Mouse (Mus musculus): ENCODE data around the gene Gk5. TPM values are rescaled to one million over a fixed set of nuclear protein-coding genes. Genes with fewer than 3 reads are reported as not detected.
A peak's percentile ranks its signal among the peaks of the same experiment; 100 is the strongest.
"Not testable (repeated sequence)": the region's sequence is repeated elsewhere in the genome, so short reads cannot be mapped to it uniquely, and the experiment has no call there.

Gk5 gene
- 1 to 10 TPM; 3.5 to 5.0 TPM for total RNA-seq (2021)

- DNase-seq (ENCODE audit: low spot score in 2 of 2), result peak; percentile 92 to 95
- intact Hi-C loops (cut with DNase I), result loop anchor here (1.0 kb wide), 1 partner anchor 165 kb away; the partner anchor contains the start of gene Xrn1
These were observed at the start of gene Gk5 for GRCm38 (mm10) chr9:96118861-96119772. Gene Gk5, plus strand, starts transcription at chr9:96119362.

DNA sequence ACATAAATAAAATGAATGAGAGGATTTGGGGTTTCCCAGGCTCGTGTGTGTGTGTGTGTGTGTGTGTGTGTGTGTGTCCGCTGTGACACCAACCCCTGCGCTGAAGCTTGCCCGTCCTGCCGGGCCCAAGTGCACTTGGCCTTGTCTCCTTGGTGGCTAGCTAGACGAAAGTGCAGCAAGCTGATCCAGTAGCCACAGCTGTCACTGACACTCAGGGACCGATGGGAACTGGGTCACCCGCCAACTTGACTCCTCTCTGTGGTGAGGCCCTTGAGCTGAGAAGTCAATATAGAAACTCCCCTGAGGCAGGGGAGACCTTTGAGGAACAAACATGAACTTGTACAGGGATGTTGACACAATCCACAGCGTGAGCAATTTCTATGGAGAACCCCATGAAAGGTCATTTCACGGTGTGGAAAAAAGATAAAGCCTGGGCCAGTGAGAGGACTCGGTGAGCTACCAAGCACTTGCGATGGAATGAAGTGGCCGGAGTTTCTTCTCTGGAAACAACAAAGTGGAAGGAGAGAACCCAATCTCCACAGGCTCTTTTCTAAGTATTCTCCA, 40.3 kb upstream of the Gk5 start:
- intact Hi-C loops (cut with DNase I), result no loop called here
- DNase-seq (ENCODE audit: low spot score in 2 of 2), result no peak

DNA sequence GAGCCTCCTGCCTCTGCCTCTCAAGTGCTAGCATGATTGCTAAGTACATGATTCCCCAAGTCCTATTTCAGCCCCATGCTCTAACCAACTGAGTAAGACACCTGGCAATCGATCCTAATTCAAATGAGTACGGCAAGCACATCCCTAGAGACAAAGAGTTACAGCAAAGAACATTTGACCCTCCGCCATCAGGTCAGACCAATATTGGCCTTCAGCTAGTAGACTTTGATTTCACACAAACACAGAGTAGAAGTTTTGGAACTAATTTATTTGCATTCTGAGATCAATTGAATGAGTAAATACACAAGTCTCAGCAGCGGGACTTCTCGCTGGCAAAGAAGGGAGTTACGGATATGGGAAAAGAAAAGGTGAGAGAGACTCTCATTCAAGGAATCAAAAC, 33.9 kb upstream of the Gk5 start:
- no peak for DNase-seq (ENCODE audit: low spot score in 2 of 2)
- intact Hi-C loops (cut with DNase I), result no loop called here

GRCm38 (mm10) chr9:96087671-96088070, 31.5 kb upstream of the Gk5 start:
- intact Hi-C loops (cut with DNase I), result no loop called here
- DNase-seq (ENCODE audit: low spot score in 2 of 2), result no peak

DNA sequence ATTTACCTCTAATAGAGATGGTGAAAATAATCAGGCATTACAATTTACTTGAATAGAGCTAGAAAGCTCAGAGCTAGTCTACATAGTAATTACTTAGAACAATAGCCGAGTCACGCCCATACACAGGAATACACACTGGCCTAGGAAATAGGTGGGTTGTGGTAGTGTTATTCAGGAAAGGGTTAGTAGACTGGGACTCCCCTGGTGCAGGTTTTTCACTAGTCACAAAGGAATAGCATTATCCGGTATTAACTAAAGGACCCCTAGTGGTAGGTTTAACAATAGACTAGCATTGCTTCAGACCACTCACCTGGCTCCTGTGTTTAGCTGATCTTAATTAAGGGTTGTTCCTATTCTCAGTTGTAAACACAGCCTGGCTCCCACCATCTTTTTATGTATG, 30.7 kb upstream of the Gk5 start:
- intact Hi-C loops (cut with DNase I); DNase-seq (ENCODE audit: low spot score in 2 of 2): not testable (repeated sequence)

DNA sequence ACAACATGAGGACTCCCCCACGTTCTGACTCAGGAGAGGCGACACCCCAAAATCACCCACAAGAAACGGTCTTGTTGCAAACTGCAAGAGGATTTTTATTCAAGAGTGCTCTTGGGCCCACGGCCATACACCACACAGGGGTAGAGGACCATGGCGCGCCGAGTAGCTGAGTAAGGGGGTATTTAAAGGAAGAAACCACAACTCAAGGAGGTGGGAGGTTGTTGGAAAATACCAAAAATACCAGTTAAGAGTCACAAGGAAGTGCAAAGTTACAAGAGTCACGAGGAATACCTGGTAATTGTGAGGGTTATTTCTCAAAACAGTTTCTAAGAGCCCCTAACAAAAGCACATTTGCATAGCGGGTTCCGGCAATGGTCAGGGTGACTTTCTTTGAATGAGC, 26.5 kb upstream of the Gk5 start:
- DNase-seq (ENCODE audit: low spot score in 2 of 2); intact Hi-C loops (cut with DNase I): not testable (repeated sequence)

GRCm38 (mm10) chr9:96093221-96093620, 25.9 kb upstream of the Gk5 start:
- no peak for DNase-seq (ENCODE audit: low spot score in 2 of 2)
- intact Hi-C loops (cut with DNase I), result no loop called here

DNA sequence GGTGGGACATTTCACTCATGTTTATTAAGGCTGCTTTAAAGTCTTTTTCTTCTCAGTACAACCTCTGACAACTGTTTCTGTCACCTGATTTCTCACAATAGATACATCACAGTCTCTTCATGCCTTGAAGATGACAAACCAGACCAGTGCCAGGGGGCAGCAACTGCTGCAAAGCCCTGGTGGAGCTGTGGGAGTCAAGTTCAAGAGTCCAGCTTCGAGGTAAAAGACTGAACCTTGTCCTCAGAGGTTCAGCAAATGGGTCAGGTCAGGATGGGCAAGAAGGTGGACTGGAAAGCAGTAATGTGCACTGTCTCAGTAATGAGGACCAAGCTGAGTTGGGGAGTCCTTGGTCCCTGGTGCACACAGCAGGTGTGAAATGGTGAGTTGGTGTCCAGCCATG, 24.8 kb upstream of the Gk5 start:
- intact Hi-C loops (cut with DNase I), result no loop called here
- no peak for DNase-seq (ENCODE audit: low spot score in 2 of 2)

DNA sequence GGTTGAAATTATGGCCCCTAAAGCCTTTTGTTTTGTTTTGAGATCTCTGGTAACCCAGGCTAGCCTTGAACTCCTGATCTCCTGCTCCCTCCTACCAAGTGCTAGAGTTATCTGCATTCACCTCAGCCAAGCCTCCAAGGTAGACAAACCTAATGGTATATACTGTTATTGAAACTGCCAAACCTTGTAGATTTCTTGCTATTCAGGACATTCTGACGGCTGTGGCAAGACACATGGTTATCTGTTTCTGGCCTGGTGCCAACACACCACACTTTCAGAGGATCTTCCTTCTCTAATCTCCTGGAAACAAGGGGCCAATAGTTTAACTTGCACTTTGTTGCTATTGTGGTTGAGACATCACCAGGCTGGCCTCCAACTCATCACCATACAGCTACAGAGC, 24.0 kb upstream of the Gk5 start:
- intact Hi-C loops (cut with DNase I), result no loop called here
- no peak for DNase-seq (ENCODE audit: low spot score in 2 of 2)

DNA sequence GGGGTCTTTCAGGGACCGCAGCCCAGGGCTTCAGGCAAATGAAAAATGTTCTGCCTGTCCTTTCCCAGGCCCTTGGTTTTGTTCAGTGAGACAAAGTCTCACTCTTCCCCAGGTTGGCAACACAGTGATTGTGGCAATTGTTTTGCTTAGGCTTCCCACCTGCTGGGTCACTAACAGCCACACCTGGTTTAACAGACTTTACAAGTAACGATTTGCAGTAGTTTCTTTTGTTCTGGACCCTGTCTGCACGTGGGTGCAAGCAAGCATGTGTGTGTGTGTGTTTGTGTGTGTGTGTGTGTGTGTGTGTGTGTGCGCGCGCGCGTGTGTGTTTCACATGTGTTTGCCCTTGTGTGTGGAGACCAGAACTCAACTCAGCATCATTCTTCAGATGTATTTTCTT, 16.3 kb upstream of the Gk5 start:
- DNase-seq (ENCODE audit: low spot score in 2 of 2), result no peak
- intact Hi-C loops (cut with DNase I), result no loop called here

- intact Hi-C loops (cut with DNase I), result no loop called here
- no peak for DNase-seq (ENCODE audit: low spot score in 2 of 2)
These were observed 6.2 kb upstream of the Gk5 start for GRCm38 (mm10) chr9:96112879-96113361.

DNA sequence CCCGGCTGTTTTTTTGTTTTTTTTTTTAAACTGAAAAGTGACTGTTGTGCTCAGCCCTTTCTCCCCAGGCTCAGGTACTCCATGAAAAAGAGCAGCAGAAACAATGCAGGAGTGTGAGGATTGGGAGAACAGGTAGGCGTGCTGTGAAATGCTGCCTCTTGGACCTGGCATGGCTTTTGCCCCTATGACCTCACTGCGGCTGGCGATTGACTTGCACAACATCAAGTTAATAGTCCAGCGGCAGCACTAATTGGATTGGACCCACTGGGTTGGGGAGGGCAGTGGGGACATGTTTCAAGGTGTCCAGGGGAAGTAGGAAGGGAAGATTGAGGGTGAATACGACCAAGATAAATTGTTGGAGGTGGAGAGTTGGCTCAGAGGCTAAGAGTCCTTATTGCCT, 2.4 kb upstream of the Gk5 start:
- intact Hi-C loops (cut with DNase I), result no loop called here
- DNase-seq (ENCODE audit: low spot score in 2 of 2), result no peak

DNA sequence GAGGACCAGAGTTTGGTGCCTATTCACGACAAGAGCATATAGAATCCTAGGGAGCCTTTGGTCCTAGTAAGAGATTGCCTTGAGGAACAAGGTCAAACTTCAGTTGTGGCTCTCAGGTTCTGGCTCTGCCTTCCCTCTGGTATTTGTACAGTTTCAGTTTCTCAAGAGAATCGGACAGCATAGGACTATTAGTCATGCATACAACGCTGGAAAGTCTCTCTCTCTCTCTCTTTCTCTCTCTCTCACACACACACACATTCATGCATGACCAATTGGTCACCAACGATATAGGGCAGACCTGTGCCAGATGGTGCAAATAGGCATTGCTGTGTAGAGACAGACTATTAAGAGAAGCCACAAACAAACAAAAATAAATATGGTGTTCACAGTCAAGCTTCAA, 946 bp upstream of the Gk5 start:
- no peak for DNase-seq (ENCODE audit: low spot score in 2 of 2)
- intact Hi-C loops (cut with DNase I), result no loop called here

DNA sequence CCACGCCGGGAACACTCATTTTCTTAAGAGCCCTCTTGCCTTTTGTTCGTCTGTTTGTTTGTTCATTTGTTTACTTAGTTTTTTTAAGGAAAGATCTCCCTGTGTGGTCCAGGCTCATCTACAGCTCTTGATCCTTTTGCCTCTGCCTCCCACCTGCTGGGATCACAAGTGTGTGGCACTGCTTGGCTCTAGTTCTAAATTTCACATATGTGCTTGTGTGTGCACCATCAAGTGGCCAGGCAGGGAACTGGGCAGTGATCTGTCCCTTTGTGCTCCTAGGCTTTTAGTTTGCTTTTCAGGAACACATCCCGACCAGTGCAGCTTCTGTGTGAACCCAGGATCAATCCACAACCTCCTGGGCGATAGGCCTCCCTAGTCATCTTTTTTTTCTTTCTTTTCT, 8.8 kb downstream of the Gk5 start:
- DNase-seq (ENCODE audit: low spot score in 2 of 2), result no peak
- intact Hi-C loops (cut with DNase I), result no loop called here

GRCm38 (mm10) chr9:96132956-96133603, 13.9 kb downstream of the Gk5 start:
- DNase-seq (ENCODE audit: low spot score in 2 of 2), result no peak
- intact Hi-C loops (cut with DNase I), result no loop called here

DNA sequence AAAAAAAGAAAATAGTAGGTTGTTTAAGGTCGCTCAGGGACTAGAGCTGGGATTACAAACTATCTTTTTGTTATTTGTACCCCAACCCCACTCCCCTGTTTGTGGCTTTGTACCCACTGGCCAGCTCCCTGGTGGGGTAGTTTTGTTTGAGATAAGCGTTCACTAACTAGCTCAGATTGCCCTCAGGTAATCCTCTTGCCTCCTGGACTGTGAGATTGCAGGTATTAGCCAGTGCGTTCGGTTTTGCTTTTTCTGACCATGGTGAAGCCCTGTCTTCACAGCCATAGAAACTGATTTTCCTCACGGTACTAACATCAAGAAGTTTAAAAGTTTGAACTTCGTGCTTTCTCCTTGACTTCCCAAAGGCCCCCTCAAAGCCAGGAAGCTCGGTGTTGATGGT, 15.3 kb downstream of the Gk5 start:
- no peak for DNase-seq (ENCODE audit: low spot score in 2 of 2)
- intact Hi-C loops (cut with DNase I), result no loop called here

DNA sequence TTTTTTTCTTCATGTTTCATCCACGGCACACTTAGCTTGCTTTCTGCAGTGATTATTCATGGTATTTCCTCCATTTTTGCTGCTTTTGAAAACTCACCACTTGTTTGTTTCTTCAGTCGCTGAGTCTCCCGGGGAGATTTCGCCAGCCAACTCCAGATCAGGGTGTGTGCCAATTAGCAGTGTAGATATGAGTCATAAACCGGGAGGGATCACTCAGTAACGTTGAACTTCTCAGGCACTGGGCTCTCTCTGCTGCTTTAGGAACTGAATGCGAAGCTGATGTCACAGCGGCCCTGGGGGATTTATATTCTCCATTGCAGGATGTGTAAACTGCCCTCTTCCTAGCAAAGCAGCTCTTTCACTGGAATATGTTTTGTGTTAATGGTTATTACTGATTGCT, 15.8 kb downstream of the Gk5 start:
- intact Hi-C loops (cut with DNase I), result no loop called here
- DNase-seq (ENCODE audit: low spot score in 2 of 2), result peak; percentile 21 to 77

GRCm38 (mm10) chr9:96135461-96135860, 16.3 kb downstream of the Gk5 start:
- intact Hi-C loops (cut with DNase I), result no loop called here
- peak in 1 of 2 experiments; percentile 6 for DNase-seq (ENCODE audit: low spot score in 2 of 2)

GRCm38 (mm10) chr9:96138958-96139357, 19.8 kb downstream of the Gk5 start:
- no peak for DNase-seq (ENCODE audit: low spot score in 2 of 2)
- intact Hi-C loops (cut with DNase I), result no loop called here

GRCm38 (mm10) chr9:96139876-96140275, 20.7 kb downstream of the Gk5 start:
- intact Hi-C loops (cut with DNase I), result no loop called here
- DNase-seq (ENCODE audit: low spot score in 2 of 2), result no peak

DNA sequence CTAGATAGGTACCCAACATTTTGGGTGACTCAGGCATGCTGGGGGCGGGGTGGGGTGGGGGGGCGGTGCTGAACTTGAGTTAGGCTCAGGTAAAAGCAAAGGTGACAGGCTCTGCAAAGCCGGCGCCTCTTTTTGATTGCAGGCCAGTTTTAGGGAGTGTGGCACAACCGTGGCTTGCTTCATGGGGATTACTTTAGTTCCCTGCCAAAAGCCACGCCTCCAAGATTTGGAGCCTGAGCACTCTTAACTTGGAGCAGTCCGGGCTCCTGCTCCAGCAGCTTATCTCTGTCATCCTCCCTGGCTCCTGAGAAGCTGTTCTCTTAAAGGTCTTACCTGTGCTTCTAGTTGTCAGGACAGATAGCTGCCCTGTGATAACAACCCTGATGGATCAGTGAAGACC, 21.8 kb downstream of the Gk5 start:
- DNase-seq (ENCODE audit: low spot score in 2 of 2), result no peak
- intact Hi-C loops (cut with DNase I), result no loop called here

Measured in left cerebral cortex, postnatal 25 days (tissue).